Mouse (Mus musculus) erythroid progenitor cell, adult 5-6 weeks (primary cell): ENCODE data around the gene Pus10. TPM values are rescaled to one million over a fixed set of nuclear protein-coding genes. Genes with fewer than 3 reads are reported as not detected.
"Not testable (repeated sequence)": the region's sequence is repeated elsewhere in the genome, so short reads cannot be mapped to it uniquely, and the experiment has no call there.

Experiments
- ATAC-seq: replicated peaks from 2 replicates; pipeline ENCODE4 v1.8.0; 2016; ENCODE audit warnings: moderate number of reproducible peaks, mild to moderate bottlenecking, moderate TSS enrichment, inconsistent platforms; ENCODE audit not compliant: poor library complexity, low FRiP score, severe bottlenecking
- total RNA-seq, 2 experiments: library from RNA; stranded (forward) in 1 of 2; stranded (reverse) in 1 of 2; fragments of 150-400 nt in 1 of 2; fragments of 186-747, 209-891 nt in 1 of 2; gene quantifications; 2 replicates each; pipeline versions ENCODE4 v1.2.3 to v1.2.4; 2015 to 2017; ENCODE audit warnings: low replicate concordance in 2 of 2

Pus10 gene
- total RNA-seq, 2 experiments from 2014 or later = 4.1 to 14.7 TPM

DNA sequence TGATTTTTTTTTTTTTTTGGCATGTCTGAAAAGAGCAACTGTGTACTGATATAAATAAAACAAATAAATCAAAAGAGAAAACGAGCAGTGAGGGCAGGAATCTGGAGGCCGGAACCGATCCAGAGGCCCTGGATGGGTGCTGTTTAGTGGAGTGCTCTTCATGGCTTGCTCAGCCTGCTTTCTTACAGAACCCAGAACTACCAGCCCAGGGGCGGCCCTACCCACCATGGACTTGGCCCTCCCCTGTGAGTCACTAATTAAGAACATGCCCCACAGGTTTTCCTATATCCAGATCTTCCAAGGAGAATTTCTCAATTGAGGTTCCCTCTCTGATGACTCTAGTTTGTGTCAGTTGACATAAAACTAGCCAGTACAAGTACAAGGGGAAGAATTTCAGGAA is 80.6 kb downstream of the Pus10 start:
- ATAC-seq = no peak

DNA sequence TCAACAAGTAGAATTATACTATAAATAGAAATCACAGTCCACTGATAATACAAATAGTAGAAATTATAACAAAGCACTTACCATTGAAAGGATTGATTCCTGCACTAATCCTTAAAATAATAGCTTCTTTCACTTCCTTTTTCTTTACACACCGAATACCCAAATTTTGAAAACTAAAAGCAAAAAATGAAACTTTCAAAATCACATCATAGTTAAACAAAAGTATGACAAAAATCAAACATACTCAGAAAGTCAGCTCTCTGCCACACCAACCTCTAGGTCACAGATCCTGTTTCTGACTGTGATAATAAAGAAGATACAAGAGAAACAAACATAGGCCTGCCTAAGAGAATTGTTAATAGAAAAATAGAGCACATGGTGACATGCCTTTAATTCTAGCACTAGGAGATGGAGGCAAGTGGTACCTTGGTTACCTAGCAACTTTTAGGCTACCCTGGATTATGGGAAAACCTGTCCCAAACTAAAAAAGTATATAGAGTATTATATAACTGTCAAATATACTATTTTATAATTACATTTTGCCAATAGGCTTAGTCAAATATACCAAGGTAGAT is 87.7 kb downstream of the Pus10 start:
- ATAC-seq = no peak

DNA sequence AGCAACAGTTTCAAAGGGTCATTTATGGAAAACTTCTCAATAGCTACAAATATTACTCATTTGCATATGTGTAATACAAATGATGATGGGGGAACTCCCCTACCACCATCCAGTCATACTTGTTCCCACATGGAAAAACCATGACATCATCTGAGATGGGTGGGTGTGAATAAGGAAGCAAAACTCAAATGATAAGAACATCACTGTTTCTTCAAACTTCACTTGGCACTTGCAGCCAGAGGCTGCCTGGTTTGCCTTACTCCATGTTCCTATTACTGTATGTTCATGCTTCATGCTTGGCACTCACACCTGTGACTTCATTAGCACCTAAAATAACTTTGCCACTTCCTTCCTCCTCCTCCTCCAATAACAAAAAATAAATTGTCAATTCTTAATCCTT is 88.9 kb downstream of the Pus10 start:
- no peak for ATAC-seq

DNA sequence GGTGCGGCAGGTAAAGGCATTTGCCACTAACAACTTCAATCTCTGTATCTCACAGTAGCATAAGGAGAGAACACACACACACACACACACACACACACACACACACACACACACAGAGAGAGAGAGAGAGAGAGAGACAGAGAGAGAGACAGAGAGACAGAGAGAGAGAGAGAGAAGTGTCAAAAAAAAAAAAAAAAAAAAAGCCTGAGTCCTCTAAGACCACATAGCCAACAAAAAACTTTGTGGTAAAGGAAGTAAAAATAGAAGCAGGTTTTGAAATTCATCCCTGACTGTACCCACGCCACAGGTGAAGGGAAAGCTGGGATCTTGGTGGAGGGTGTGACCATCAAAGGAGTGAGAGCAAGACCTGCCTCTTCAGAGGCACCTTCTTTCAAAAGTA is 92.7 kb downstream of the Pus10 start:
- no peak for ATAC-seq

DNA sequence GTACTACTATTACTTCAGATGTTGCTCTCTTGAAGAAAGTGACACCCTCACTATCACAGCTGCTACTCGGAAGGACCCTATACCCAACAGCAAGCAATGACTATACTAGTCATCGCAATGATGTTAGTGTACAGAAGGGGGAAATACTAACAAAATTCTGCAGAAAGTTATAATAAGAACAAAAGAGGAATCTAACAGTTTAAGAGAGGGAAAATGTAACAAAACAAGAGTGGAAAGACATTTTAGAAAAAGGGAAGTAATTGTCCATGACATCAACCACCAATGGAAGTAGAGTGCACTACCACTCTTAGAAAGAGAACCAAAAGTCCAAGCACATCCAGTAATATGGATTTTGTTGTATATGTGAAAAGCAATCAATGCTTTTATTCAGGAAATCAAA is 97.2 kb downstream of the Pus10 start:
- ATAC-seq = no peak

DNA sequence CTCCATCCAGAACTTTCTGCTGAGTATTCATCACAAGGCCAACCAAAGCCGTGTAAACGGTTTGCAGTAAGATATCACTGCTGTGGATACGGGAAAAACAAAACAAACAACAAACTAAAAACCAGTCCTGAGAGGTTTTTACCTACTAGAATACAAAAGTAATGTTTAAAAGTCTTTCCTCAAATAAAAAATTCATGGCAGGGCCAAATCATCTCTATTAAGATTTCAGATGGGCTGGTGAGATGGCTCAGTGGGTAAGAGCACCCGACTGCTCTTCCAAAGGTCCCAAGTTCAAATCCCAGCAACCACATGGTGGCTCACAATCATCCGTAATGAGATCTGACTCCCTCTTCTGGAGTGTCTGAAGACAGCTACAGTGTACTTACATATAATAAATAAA is 101.9 kb downstream of the Pus10 start:
- not testable (repeated sequence) for ATAC-seq

DNA sequence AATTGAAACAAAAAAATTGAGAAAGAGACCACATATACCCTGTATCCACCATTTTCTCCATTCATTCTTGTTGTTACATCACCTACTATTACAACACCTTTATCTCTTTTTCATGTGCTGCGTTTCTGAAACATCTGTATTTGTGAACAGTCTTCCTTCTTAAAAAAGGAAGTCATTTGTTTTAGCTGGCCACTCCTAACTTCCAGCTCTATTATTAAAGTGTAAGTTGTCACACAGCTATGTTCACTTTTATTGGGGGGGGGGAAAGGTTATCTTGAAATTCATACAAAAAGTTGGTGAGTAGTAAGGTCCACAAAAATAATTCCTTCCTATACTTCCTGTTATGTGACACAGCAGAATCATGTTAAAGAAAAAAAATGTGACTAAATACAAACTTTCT is 102.5 kb downstream of the Pus10 start:
- ATAC-seq = no peak

DNA sequence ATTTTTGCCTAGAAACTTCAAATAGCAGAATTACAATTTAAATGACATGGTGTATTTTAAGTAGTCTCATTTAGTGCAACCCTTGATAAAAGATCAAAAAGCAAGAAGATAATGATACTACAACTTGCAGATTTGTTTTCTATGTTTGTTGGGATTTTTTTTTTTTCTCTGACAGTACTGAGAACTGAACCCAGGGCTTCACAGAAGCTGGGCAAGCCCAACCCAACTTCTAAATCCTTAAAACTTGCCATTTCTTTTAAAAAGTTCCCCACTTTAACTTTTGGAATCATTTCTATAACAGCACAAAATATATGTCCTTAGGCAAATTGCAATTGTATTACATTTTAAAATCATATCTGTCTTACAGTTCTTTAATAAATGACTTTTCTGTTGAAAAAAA is 103.6 kb downstream of the Pus10 start:
- no peak for ATAC-seq

DNA sequence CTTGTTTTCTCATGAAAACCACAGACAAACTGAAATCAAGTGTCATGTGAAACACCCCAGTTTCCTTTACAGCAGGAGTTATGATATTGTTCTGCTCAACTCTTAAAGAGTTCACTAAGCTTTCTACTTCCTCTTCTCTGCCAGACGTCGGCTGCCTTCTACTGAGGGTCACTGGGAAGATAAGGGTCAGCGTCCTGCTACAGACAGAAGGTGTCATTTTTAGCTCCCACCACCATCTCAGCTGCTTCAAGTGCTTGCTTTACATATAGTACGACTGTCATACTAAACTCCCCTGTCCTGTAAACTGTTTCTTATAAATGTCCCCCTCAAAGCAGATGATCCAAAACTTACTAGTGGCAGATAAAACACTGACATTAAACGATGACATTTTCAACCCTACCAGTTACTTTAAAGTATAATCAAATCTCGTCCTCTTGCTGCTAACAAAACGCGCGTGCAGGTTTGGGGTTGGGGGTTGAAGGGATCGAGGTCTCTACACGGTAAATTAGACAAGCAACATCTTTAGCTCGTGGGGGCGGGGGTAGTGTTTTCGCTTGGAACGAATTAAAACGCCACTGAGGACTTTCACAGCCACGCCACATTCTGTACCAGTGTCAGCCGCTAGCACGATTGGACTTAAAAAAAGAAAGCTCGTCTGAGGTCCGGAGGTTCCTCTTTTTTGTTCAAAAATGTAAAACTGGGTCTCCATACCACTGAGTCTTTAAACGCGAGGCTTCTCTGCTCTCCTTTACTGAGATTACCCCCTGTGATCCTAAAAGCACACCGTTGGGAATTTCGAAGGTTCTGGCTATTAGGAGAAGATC is 104.4 kb downstream of the Pus10 start:
- no peak for ATAC-seq

DNA sequence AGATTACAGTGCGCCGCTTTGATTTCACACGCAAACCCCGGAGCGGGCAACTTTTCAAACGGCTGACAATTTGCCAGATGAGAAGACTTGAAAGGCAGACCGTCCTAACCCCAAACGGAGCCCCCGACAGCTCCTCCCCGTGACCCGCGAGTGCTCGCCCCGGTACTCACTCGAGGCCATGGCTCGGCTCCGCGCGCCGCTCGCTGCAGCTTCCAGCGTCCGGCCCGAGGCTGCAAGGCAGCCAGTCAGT is 105.0 kb downstream of the Pus10 start:
- ATAC-seq = no peak

DNA sequence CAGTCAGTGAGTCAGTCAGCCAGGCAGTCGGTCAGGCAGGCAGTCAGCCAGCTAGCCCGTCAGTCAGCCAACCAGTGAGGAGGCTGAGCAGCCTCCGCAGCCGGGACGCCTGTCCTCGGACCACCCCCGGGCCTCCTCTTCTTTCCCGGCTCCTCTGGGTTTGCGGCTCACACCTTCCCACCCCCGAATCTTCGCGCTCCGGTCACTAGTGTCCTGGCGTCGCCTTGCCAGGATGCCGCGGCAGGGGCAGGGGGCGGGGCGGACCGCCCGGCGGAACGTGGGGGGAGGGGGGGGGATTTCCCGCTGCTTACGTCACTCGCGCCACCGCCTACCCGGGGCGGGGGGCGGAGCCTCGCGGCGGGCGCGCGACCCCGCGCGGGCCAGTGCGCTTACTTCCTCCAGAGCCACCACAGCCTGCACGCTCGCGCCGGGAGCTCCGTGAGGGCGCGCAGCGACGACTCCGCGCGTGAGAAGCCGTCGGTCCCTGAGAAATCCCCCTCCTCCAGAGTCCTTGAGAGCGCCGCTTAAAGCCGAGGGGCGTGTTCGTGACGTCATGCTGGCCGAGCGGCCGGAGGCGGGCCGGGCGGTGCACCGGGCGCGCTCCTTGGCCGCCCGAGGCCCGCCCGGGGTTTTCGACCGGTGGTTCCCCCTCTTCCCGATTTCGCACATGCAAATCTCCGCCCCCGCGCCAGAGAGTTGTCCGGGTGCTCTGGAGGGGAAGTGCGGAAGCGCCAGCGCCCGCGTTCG is 105.5 kb downstream of the Pus10 start, which contains the start of gene Rel:
Rel (minus strand) TSS at position 211 of the 747 bp plus-strand sequence.
- ATAC-seq = peak; percentile 63; the same call in 1 of the 2 replicates

DNA sequence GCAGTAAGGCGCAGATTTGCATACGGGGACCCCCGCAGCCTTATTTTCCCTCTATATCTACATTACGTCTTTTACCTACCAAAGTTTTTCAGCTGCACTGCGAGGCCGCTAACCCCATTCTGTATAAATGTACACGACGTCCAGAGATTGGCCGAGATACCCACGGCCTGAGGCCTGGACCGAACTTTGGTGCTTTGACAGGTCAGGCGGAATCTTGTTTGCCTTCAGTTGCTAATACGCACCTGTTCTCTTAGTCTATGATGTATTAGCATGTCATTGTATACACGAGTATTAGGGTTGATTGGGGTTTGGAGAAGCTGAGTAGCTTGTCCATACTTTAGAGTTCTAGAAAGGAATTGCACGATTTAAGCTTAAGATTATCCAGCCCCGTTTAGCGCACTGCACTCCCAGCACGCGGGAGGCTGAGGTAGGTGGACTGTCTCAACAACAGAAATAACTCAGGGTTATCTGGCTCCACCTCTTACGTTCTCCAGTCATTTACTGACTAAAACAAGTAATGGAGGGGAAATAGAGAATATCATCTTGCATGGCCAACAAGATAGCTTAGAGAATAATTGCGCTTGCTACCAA is 106.1 kb downstream of the Pus10 start:
- no peak for ATAC-seq

DNA sequence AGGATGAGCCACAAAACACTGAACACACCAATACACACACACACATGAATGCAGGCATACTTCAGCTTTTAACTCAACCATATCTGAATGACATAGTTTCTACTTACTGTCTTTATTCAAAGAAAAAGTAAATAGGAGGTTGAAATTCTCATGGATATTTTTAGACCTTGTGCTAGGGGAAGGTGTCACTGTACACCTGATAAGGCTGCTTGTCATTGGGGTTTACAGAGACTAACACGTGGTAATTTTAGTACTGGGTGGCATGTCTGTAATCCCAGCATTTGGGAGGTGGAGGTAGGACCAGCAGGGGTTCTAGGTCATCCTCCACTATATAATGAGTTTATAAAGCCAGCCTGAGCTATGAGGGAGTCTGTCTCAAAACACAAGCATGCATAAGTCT is 107.0 kb downstream of the Pus10 start:
- ATAC-seq = no peak

DNA sequence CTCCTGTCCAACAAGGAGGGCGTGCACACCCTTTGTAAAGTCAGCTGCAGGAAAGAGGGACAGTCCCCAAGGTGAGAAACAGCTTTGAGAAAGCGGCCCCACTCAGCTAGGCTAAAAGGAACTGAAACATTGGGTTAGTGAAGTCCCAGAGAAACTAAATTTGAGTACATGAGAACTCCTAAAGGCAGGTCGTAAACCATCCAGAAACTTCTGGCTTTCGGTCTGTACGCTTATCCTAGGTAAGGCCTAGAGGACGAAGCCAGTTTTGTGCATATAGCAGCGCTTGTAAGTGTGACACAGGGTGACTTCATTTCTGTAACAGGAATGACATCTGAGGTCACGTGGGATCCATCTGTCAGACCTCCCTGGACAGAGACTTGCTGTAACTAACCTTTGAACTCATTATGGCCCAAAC is 113.3 kb downstream of the Pus10 start:
- ATAC-seq = no peak

DNA sequence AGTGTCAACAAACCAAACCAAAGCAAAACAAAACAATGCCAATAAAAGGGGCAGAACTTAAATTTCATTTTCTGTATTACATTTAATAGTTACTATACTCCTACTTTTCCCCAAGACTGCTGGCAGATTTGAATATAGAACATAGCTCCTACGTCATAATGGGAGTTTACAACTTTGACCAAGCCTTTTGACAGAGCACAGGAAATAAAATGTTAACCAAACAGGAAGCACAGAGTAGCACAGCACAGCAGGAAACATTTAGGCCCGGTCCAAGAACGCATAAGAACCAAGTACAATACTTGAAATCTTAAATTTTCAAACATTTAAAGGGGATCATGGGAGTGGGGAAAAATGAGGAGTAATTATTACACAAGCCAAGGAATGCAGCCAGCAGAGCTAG is 116.6 kb downstream of the Pus10 start:
- no peak for ATAC-seq

Other genes starting within 250 kb of the Pus10 start
- 40.7 and 44.7 TPM in 2 replicates for gene Ahsa2, start 167.6 kb upstream of the Pus10 start, total RNA-seq (2015; ENCODE audit: low replicate concordance)
- 18.7 and 20.8 TPM in 2 replicates for gene Ahsa2, start 167.6 kb upstream of the Pus10 start, total RNA-seq (2017; ENCODE audit: low replicate concordance)
- gene 1700093K21Rik, start 144.5 kb upstream of the Pus10 start, total RNA-seq (2015; ENCODE audit: low replicate concordance) = not detected in 2 replicates
- gene 1700093K21Rik, start 144.5 kb upstream of the Pus10 start, total RNA-seq (2017; ENCODE audit: low replicate concordance) = not detected in 2 replicates
- 4.7 and 16.8 TPM in 2 replicates for gene 0610010F05Rik, start 32.0 kb upstream of the Pus10 start, total RNA-seq (2015; ENCODE audit: low replicate concordance)
- 3.0 and 3.9 TPM in 2 replicates for gene 0610010F05Rik, start 32.0 kb upstream of the Pus10 start, total RNA-seq (2017; ENCODE audit: low replicate concordance)
- gene Pex13, start 285 bp downstream of the Pus10 start, total RNA-seq (2015; ENCODE audit: low replicate concordance) = 3.8 and 6.5 TPM in 2 replicates
- gene Pex13, start 285 bp downstream of the Pus10 start, total RNA-seq (2017; ENCODE audit: low replicate concordance) = 4.4 and 10.9 TPM in 2 replicates
- gene Rel, start 105.3 kb downstream of the Pus10 start, total RNA-seq (2015; ENCODE audit: low replicate concordance) = 6.3 and 7.6 TPM in 2 replicates
- 0.90 and 1.2 TPM in 2 replicates for gene Rel, start 105.3 kb downstream of the Pus10 start, total RNA-seq (2017; ENCODE audit: low replicate concordance)
- gene Papolg, start 229.6 kb downstream of the Pus10 start, total RNA-seq (2015; ENCODE audit: low replicate concordance) = 15.1 and 28.5 TPM in 2 replicates
- 12.7 and 13.5 TPM in 2 replicates for gene Papolg, start 229.6 kb downstream of the Pus10 start, total RNA-seq (2017; ENCODE audit: low replicate concordance)